Mouse (Mus musculus) ES-CJ7 (cell line): Measurements from ENCODE around the gene Ush2a.

ENCODE experiments used
- DNase-seq: peaks from one replicate; pipeline ENCODE4 v3.0.0; 2011; ENCODE audit warnings: low read depth, low spot score

The Ush2a gene

DNA sequence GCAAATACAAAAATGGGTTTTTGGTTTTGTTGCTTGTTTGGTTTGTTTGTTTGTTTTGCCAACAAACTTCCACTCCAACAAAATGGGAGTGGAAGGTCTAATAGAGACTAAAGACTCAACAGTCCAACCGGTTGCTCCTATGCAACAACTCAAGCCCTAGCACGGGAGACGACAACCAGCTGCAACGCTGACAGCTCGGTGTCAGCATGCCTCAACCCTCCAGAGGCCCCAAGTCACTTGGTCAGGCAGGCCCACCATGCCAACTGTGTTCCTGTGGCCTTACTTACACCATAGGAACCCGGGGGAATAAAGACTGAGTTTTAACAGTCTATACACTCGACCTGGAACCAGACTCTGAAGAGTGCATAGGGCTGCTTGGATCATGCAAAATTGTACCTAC lies 745.0 kb downstream of the Ush2a start:
- DNase-seq, result no peak

DNA sequence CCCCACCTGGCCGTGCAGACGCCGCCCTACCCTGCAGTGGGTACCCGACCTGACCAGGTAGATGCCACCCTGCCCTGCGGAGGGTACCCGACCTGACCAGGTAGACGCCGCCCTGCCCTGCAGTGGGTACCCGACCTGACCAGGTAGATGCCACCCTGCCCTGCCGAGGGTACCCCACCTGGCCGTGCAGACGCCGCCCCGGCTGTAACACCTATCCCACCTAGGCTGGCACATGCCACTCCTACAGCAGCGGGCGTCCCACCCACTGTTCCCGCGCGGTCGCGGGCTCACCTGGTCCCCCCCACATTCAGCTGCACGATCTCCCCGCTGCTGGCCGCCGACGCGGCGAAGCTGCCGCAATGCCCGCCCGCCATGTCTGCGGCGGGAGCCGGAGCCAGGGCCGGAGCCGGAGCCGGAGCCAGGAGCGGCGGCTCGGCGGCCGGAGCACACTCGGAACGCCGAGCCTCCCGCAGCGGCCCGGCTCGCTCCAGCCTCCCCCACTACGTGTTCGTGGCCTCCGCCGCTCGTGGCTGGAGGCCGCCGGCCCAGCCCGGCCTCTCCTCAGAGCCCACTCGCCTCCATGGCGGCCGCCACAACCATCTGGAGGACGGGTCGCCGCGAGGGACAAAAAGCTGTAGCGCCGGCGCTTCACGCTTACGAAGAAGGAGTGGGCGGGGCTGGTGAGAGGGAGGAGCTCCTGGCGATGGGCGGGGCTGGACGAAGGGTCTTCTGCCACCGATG lies 745.6 kb downstream of the Ush2a start, which contains the start of gene Kctd3:
Gene Kctd3 (minus strand): TSS at position 603 of the 741 bp plus-strand sequence.
- DNase-seq, result peak; percentile 97

DNA sequence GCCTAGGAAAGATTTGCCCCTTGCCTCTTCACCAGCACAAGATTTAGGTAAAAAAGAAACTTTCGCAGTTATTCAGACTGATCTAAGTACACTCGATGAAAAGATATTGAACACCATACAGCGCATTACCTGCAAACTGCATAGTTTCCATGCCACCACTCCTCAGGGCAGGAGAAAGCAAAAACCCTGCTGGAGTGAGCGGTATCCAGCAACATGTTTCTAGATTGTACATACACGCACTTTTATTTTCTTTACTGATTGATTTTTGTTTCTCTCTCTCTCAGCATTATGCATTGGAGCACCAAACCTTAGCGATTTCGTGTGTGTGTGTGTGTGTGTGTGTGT lies 746.1 kb downstream of the Ush2a start:
- DNase-seq, result no peak

DNA sequence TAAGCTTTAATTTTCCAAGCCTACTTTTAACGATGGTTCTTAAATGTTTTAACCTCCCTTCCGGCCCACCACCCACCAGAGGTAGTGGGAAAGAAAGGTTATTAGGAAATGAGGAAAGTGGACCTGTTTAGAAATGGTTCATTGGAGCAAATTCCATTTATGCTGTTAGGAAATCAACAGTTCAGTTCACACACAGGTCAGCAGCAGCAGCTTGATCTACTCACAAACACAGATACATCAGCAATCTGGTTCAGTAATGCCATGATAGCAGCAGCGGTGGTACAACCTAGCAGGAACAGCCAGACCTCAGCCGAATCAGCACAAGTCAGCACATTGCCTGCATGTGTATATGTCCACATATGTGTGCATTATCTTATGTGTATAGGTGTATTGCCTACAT lies 748.8 kb downstream of the Ush2a start:
- no peak for DNase-seq

DNA sequence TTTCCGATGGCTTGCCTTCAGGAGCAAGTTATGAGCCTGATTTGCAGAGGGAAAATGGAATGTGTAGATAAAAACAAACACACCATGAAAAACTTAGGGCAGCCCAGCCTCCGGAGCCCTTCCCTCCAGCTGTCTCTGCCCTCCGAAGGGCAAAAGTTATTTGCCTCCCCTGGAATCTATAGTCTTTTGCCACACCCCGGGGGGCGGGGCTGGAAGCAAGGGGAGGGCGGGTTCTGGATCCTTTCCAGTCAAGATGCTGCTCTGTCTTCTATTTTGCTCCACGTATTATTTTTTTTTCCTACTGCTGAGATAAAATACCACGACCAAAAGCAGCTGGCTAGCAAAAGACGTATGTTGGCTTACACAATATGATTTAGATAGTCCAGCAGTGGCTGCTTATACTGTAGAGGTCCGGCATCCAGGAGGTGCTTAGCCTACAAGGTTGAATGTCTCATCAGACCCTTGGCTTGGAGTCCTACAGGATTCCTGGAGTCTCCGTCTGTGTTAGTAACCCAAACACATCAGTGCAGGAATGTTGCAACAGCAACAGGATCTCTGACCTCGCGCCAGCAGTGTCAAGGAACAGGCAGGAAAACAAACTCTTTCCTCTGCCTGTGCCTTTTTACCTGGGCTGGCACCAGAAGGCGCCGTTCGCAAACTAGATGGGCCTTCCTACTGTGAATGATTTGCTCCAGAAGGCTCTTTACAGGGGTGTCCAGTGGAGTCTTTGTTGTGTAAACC lies 751.2 kb downstream of the Ush2a start:
- peak; percentile 68 for DNase-seq

DNA sequence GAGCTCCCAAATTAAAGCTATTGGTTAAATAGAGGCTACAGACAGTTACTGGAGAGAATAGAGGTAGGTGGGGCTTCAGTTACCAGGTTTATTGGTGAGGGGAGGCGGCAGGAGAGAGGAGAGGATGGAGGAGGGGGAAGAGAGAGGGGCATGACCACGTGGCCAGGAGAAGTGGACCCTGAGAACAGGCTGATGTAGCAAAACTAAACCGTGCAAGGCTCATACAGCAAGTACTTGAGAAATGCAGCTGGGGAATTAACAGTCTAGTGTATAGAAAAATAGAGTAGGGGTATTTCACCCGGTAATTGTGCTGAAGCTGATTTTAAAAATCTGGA lies 751.7 kb downstream of the Ush2a start:
- peak; percentile 92 for DNase-seq
